Mouse (Mus musculus): ENCODE measurements around the gene Zfp941.

DNA sequence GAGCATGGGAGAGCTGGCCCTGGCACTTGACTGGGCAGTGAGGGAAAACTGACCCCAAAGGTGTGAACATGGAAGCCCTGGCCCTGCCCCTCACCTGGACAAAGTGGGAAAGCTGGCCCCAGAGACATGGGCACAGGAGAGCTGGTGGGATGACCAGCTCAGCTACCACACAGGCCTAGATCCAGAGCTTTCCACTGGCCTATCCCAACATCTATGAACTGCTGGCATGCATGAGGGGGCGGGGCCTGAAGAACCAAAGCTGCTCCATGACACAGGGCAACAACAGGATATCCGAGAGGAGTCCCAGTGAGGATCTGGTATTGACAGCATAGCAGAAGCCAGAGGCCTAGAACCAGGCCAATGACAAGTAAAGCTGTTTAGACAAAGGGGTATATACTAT is 23.8 kb downstream of the Zfp941 start:
- TF ChIP-seq POLR2A (IDR thresholded peaks at IDR 0.05; ENCODE audit: low read depth, low read length) (no peak), TBP (conservative IDR thresholded peaks at IDR 0.05; ENCODE audit: low read depth, low read length) (no peak), UBTF (IDR thresholded peaks at IDR 0.05; ENCODE audit: low read depth, low read length) (no peak), EP300 (IDR thresholded peaks at IDR 0.05; ENCODE audit: low read length) (no peak), MAX (IDR thresholded peaks at IDR 0.05; ENCODE audit: low read length) (no peak), BHLHE40 (IDR thresholded peaks at IDR 0.05; ENCODE audit: low read depth, low read length) (no peak), CTCF (conservative IDR thresholded peaks at IDR 0.05 in 1 of 2, IDR thresholded peaks at IDR 0.05 in 1 of 2; ENCODE audit: low read depth in 2 of 2, low read length in 2 of 2) (no peak), TCF12 (IDR thresholded peaks at IDR 0.05; ENCODE audit: low read depth, low read length) (no peak), MEF2A (IDR thresholded peaks at IDR 0.05; ENCODE audit: borderline replicate concordance, low read depth, low read length) (no peak), ELF1 (IDR thresholded peaks at IDR 0.05; ENCODE audit: low read depth, low read length) (no peak), ZC3H11A (IDR thresholded peaks at IDR 0.05; ENCODE audit: low read depth, low read length) (no peak), RAD21 (IDR thresholded peaks at IDR 0.05; ENCODE audit: low read depth, low read length) (no peak)

Measured in CH12.LX (cell line).